Mouse (Mus musculus) B cell, adult (primary cell): ENCODE measurements around the gene Wscd1. TPM values are rescaled to one million over a fixed set of nuclear protein-coding genes. Genes with fewer than 3 reads are reported as not detected.

Experiments
- total RNA-seq: library from RNA; stranded (reverse); gene quantifications from 4 replicates; pipeline ENCODE4 v1.2.4, GENCODE M21; 2023; ENCODE audit not compliant: inconsistent age

Gene Wscd1
- not detected in 4 replicates for total RNA-seq

GRCm38 (mm10) chr11:71749671-71750070 is at the start of gene Wscd1:
TSS of gene Wscd1 (plus strand) at chr11:71749920.

